Mouse (Mus musculus) kidney, adult 2 months (tissue): Measurements from ENCODE around the gene Prkag2. TPM values are rescaled to one million over a fixed set of nuclear protein-coding genes. Genes with fewer than 3 reads are reported as not detected.

Experiments
- DNase-seq: peaks from one replicate; pipeline ENCODE4 v3.0.0; 2021
- H3K27ac ChIP-seq: fragments of 200-500 bp; 2 replicates; pipeline ENCODE4 v1.5.1; 2012; ENCODE audit warnings: low read depth, low read length, control low read depth, inconsistent platforms; ENCODE audit not compliant: insufficient read depth
- H3K27me3 ChIP-seq: fragments of 200-500 bp; replicated peaks from 2 replicates; pipeline ENCODE4 v1.6.1; 2012; ENCODE audit warnings: mild to moderate bottlenecking, moderate library complexity, low read length, inconsistent platforms; ENCODE audit not compliant: control insufficient read depth, insufficient read depth
- H3K36me3 ChIP-seq: fragments of 200-500 bp; 2 replicates; pipeline ENCODE4 v1.6.1; 2012; ENCODE audit warnings: mild to moderate bottlenecking, moderate library complexity, low read length, inconsistent platforms; ENCODE audit not compliant: control insufficient read depth, insufficient read depth
- H3K4me1 ChIP-seq: fragments of 200-500 bp; 2 replicates; pipeline ENCODE4 v1.6.1; 2011; ENCODE audit warnings: low read length; ENCODE audit not compliant: control insufficient read depth, insufficient read depth
- H3K4me3 ChIP-seq: fragments of 200-500 bp; 2 replicates; pipeline ENCODE4 v1.5.1; 2011; ENCODE audit warnings: mild to moderate bottlenecking, low read depth, low read length, control low read depth; ENCODE audit not compliant: insufficient read depth
- CTCF ChIP-seq: fragments of 200-500 bp; conservative IDR thresholded peaks from 2 replicates; pipeline ENCODE4 v1.5.1; 2011; ENCODE audit warnings: low read depth, mild to moderate bottlenecking, control low read depth, low read length, moderate library complexity, mixed read lengths; ENCODE audit not compliant: insufficient read depth, insufficient read length
- POLR2A ChIP-seq: fragments of 200-500 bp; IDR thresholded peaks from one replicate; pipeline ENCODE4 v1.6.1; 2011; ENCODE audit warnings: low read depth, low read length, control low read depth
- WGBS: fragments of 180-500 bp; shearing (Covaris S2); methylation state at CpG from one replicate; pipeline ENCODE4 v1.1.7; 2018; 5-methylcytosine and 5-hydroxymethylcytosine counted together
- polyA plus RNA-seq: library from polyadenylated mRNA; depleted of rRNA; stranded (reverse); fragments of >200 nt; gene quantifications from 2 replicates; pipeline ENCODE4 v1.2.3, GENCODE M21; 2012

The Prkag2 gene
- polyA plus RNA-seq, 1 experiment, result 36.8 TPM

- H3K27ac ChIP-seq, result peak overlapping the region; percentile 81
- DNase-seq, result peak; percentile 68
- WGBS, result 1% methylated on average over 45 of the region's 45 CpGs
Measured at GRCm38 (mm10) chr5:25099367-25100156, 880 bp downstream of the Prkag2 start.

DNA sequence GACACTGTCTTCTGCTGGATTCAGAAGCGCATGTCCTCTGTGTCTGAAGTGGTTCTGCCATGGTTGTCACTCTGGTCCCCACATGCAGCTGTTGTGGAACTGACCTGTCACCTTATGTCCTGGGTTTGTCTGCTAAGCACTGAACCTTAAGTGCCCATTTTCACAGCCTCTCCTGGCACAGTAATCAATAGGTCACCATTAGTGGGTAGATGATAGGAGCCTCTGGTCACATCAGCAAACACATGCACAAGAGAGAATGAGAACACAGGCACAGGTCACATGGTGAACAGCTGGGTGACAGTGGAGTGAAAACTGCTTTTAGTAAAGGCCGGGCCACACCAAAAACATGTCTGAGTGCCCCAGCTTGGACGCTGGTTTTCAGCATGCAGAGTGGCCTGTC lies 2.6 kb downstream of the Prkag2 start:
- DNase-seq, result no peak
- Histone ChIP-seq H3K4me1 (peaks cover 18% of the 10 kb centered on the region), H3K27ac (no peak overlapping the region), H3K4me3 (peak overlapping the region; percentile 2; the same call in 1 of the 2 replicates), H3K27me3 (no peaks in the 10 kb centered on the region), H3K36me3 (no peaks in the 10 kb centered on the region)
- TF ChIP-seq POLR2A (no peak), CTCF (no peak)
- 60% methylated on average over 3 of the region's 3 CpGs for WGBS

More at GRCm38 (mm10) chr5:25099367-25100156, 880 bp downstream of the Prkag2 start:
- no peaks in the 10 kb centered on the region for H3K36me3 ChIP-seq
- peaks cover 8% of the 10 kb centered on the region; the same call in 1 of the 2 replicates for H3K4me1 ChIP-seq
- peak overlapping the region; percentile 54 for H3K4me3 ChIP-seq
- no peaks in the 10 kb centered on the region for H3K27me3 ChIP-seq
- TF ChIP-seq CTCF (no peak), POLR2A (no peak)

GRCm38 (mm10) chr5:25096431-25096830 lies 4.0 kb downstream of the Prkag2 start:
- Histone ChIP-seq H3K4me3 (no peak overlapping the region), H3K27ac (no peak overlapping the region)
- WGBS, result 57% methylated on average over 4 of the region's 4 CpGs

DNA sequence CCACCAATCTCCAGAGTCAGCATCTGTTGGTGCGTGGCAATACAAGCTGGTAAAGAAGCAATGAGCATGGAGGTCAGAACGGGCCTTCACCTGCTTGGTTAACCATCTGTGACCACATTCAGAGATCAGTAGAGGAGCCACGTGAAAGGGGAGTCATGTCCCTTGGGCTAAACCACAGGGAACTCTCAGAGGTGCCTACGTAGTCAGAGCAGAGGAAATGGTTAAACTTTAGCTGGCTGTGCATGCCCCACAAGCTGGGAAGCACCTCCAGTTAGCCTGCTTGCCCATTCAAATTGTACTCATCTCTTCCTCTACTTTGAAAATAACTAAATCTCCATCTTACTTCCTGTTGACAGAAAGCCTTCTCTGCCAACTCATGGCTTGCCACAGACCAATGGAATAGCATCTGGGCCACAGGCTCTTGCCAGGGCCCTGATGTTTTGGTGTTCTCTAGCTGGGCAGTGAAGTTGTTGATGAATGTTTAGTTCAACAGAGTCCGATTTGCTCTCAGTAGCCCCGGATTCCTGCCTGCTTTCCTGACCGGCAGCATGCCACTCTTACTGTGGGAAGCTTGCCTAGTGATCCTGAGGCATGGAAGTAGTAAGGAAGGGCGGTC lies 7.7 kb downstream of the Prkag2 start:
- H3K4me3 ChIP-seq, result no peak overlapping the region
- 42% methylated on average over 8 of the region's 8 CpGs for WGBS
- H3K27me3 ChIP-seq, result no peaks in the 10 kb centered on the region
- H3K4me1 ChIP-seq, result peaks cover 30% of the 10 kb centered on the region
- peak overlapping the region; percentile 52 for H3K27ac ChIP-seq
- peak; percentile 94 for DNase-seq
- no peaks in the 10 kb centered on the region for H3K36me3 ChIP-seq
- TF ChIP-seq POLR2A (no peak), CTCF (no peak)

More at GRCm38 (mm10) chr5:25096431-25096830, 4.0 kb downstream of the Prkag2 start:
- TF ChIP-seq POLR2A, result no peak
- TF ChIP-seq CTCF, result no peak
- H3K4me1 ChIP-seq, result peaks cover 27% of the 10 kb centered on the region
- no peak for DNase-seq
- no peaks in the 10 kb centered on the region for H3K36me3 ChIP-seq
- H3K27me3 ChIP-seq, result no peaks in the 10 kb centered on the region

- no peaks in the 10 kb centered on the region for H3K36me3 ChIP-seq
- WGBS, result 93% methylated on average over 6 of the region's 6 CpGs
- no peaks in the 10 kb centered on the region for H3K27me3 ChIP-seq
- H3K4me3 ChIP-seq, result no peak overlapping the region
- peaks cover 28% of the 10 kb centered on the region for H3K4me1 ChIP-seq
- no peak overlapping the region for H3K27ac ChIP-seq
- TF ChIP-seq POLR2A (no peak), CTCF (no peak)
- no peak for DNase-seq
Measured at GRCm38 (mm10) chr5:25089258-25089972, 11.0 kb downstream of the Prkag2 start.

GRCm38 (mm10) chr5:25088633-25089032 lies 11.8 kb downstream of the Prkag2 start:
- WGBS, result 71% methylated on average over 4 of the region's 4 CpGs
- Histone ChIP-seq H3K36me3 (no peaks in the 10 kb centered on the region), H3K27ac (no peak overlapping the region), H3K4me1 (peaks cover 26% of the 10 kb centered on the region), H3K4me3 (no peak overlapping the region), H3K27me3 (no peaks in the 10 kb centered on the region)
- TF ChIP-seq POLR2A (no peak), CTCF (no peak)
- DNase-seq, result no peak

GRCm38 (mm10) chr5:25088111-25088510 lies 12.3 kb downstream of the Prkag2 start:
- TF ChIP-seq POLR2A, result no peak
- no peak for TF ChIP-seq CTCF
- no peak for DNase-seq
- Histone ChIP-seq H3K27ac (no peak overlapping the region), H3K4me3 (no peak overlapping the region), H3K27me3 (no peaks in the 10 kb centered on the region), H3K36me3 (no peaks in the 10 kb centered on the region), H3K4me1 (peaks cover 21% of the 10 kb centered on the region)
- WGBS, result 90% methylated on average over 13 of the region's 13 CpGs
